Mouse (Mus musculus) C2C12 (cell line): ENCODE measurements around the gene Faf1. TPM values are rescaled to one million over a fixed set of nuclear protein-coding genes. Genes with fewer than 3 reads are reported as not detected.

Source experiments
- H3K27me3 ChIP-seq: one replicate; pipeline ENCODE4 v1.6.1; 2011; ENCODE audit not compliant: control insufficient read depth, insufficient read depth, insufficient read length
- H3K36me3 ChIP-seq: one replicate; pipeline ENCODE4 v1.6.1; 2011; ENCODE audit not compliant: control insufficient read depth, insufficient read depth
- H3K4me3 ChIP-seq: one replicate; pipeline ENCODE4 v1.5.1; 2011; ENCODE audit warnings: mild to moderate bottlenecking, control low read depth; ENCODE audit not compliant: poor library complexity, insufficient read depth, severe bottlenecking
- H3K79me2 ChIP-seq: one replicate; pipeline ENCODE4 v1.6.1; 2011; ENCODE audit not compliant: control insufficient read depth, insufficient read depth
- H3K79me3 ChIP-seq: one replicate; pipeline ENCODE4 v1.6.1; 2011; ENCODE audit warnings: low read depth, control low read depth
- H3ac ChIP-seq: one replicate; pipeline ENCODE3; 2011; ENCODE audit warnings: low read depth; ENCODE audit not compliant: control insufficient read depth, insufficient read length
- CEBPB ChIP-seq: IDR thresholded peaks from one replicate; pipeline ENCODE4 v1.6.1; 2011; ENCODE audit warnings: low read depth, mild to moderate bottlenecking, control low read depth, moderate library complexity
- CTCF ChIP-seq: IDR thresholded peaks from one replicate; pipeline ENCODE4 v1.5.1; 2011; ENCODE audit not compliant: control insufficient read depth, insufficient read depth, insufficient read length
- FOSL1 ChIP-seq: IDR thresholded peaks from one replicate; pipeline ENCODE4 v1.8.0; 2011; ENCODE audit warnings: mild to moderate bottlenecking, low read length; ENCODE audit not compliant: poor library complexity, insufficient read depth, severe bottlenecking
- MAX ChIP-seq: IDR thresholded peaks from one replicate; pipeline ENCODE4 v1.6.1; 2011; ENCODE audit warnings: mild to moderate bottlenecking, control low read depth
- MYOD1 ChIP-seq: IDR thresholded peaks from one replicate; pipeline ENCODE4 v1.6.1; 2011; ENCODE audit warnings: low read depth; ENCODE audit not compliant: control insufficient read depth, insufficient read length
- MYOG ChIP-seq: IDR thresholded peaks from one replicate; pipeline ENCODE4 v1.6.1; 2011; ENCODE audit not compliant: control insufficient read depth, insufficient read length; ENCODE audit errors: extremely low read depth
- USF1 ChIP-seq: IDR thresholded peaks from one replicate; pipeline ENCODE4 v1.6.1; 2011; ENCODE audit warnings: low read depth, mild to moderate bottlenecking, control low read depth, moderate library complexity
- polyA plus RNA-seq: library from polyadenylated mRNA; unstranded; fragments of >200 nt; fragmentation: generic; extraction: Trizol; gene quantifications from one replicate; pipeline ENCODE4 v1.2.1, GENCODE M21; 2012; ENCODE audit warnings: missing spikeins

The Faf1 gene
- polyA plus RNA-seq, 1 experiment = 21.4 TPM

DNA sequence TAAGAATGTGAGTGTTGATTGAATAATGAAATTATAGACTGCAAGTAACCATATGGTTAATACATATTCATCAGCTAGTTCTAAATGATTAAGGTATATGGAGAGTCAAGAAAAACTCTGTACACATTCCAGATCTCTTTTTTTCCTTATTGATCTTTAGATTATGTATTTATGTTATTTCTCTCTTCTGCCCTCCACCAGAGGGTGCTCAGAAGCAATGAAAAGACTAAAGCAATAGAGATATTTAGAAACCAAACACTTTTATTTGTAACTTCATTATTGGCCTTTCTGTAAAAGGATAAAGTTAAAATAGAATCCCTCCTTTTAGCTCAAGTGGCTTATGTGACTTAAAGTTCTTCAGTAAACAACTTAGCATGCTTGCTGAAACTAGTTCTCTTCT is 143.1 kb downstream of the Faf1 start:
- H3K4me3 ChIP-seq = no peak overlapping the region
- no peaks in the 10 kb centered on the region for H3K79me2 ChIP-seq
- no peaks in the 10 kb centered on the region for H3K36me3 ChIP-seq
- H3K27me3 ChIP-seq = no peaks in the 10 kb centered on the region
- no peaks in the 10 kb centered on the region for H3K79me3 ChIP-seq
- H3ac ChIP-seq = no peak overlapping the region
- TF ChIP-seq CTCF = no peak
- TF ChIP-seq FOSL1 = no peak
- TF ChIP-seq MYOD1 = no peak
- TF ChIP-seq USF1 = no peak
- TF ChIP-seq CEBPB = no peak
- no peak for TF ChIP-seq MYOG

DNA sequence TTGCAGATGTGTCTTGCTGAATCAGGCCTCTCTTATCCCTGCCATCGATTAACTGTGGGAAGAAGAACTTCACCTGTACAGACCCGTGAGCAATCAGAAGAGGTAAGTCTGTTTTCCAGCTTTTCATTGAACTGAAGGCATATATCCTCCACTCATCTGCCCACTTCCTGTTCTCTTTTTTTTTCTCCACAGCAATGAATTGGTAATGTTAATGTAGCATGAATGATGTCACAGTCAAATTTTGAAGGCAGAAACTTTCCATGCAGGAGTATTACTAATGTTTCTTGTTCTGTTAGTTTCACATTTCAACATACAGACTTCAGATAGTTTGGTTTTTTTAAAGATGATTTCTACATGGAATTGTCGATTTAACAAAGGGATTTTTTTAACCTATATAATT is 153.4 kb downstream of the Faf1 start:
- H3K79me2 ChIP-seq = no peaks in the 10 kb centered on the region
- no peak for TF ChIP-seq CTCF
- H3K4me3 ChIP-seq = no peak overlapping the region
- peaks cover 7% of the 10 kb centered on the region for H3K36me3 ChIP-seq
- H3K79me3 ChIP-seq = no peaks in the 10 kb centered on the region
- no peak overlapping the region for H3ac ChIP-seq
- no peaks in the 10 kb centered on the region for H3K27me3 ChIP-seq

GRCm38 (mm10) chr4:109857851-109858250 is 181.5 kb downstream of the Faf1 start:
- Histone ChIP-seq H3K36me3 (peaks cover 9% of the 10 kb centered on the region), H3K4me3 (no peak overlapping the region), H3ac (no peak overlapping the region), H3K79me3 (no peaks in the 10 kb centered on the region), H3K79me2 (no peaks in the 10 kb centered on the region), H3K27me3 (no peaks in the 10 kb centered on the region)
- TF ChIP-seq USF1 (no peak), MAX (no peak), MYOD1 (no peak), FOSL1 (no peak), CEBPB (no peak)

GRCm38 (mm10) chr4:109858571-109859392 is 182.4 kb downstream of the Faf1 start:
- H3K27me3 ChIP-seq = no peaks in the 10 kb centered on the region
- H3K4me3 ChIP-seq = no peak overlapping the region
- peaks cover 17% of the 10 kb centered on the region for H3K36me3 ChIP-seq
- H3K79me2 ChIP-seq = no peaks in the 10 kb centered on the region
- H3ac ChIP-seq = no peak overlapping the region
- no peaks in the 10 kb centered on the region for H3K79me3 ChIP-seq
- TF ChIP-seq MAX (no peak), USF1 (no peak), CTCF (no peak), FOSL1 (no peak), CEBPB (no peak), MYOG (no peak), MYOD1 (no peak)

GRCm38 (mm10) chr4:109859401-109859800 is 183.0 kb downstream of the Faf1 start:
- Histone ChIP-seq H3K4me3 (no peak overlapping the region), H3K79me3 (no peaks in the 10 kb centered on the region), H3K27me3 (no peaks in the 10 kb centered on the region), H3K36me3 (peaks cover 17% of the 10 kb centered on the region), H3ac (no peak overlapping the region), H3K79me2 (no peaks in the 10 kb centered on the region)
- TF ChIP-seq FOSL1 (no peak), USF1 (no peak), MYOG (no peak), MYOD1 (no peak), CTCF (no peak), MAX (no peak)

- Histone ChIP-seq H3K27me3 (no peaks in the 10 kb centered on the region), H3ac (no peak overlapping the region), H3K79me2 (no peaks in the 10 kb centered on the region), H3K79me3 (no peaks in the 10 kb centered on the region), H3K36me3 (peaks cover 20% of the 10 kb centered on the region), H3K4me3 (no peak overlapping the region)
- TF ChIP-seq MYOD1 = no peak
- no peak for TF ChIP-seq FOSL1
Measured at GRCm38 (mm10) chr4:109860256-109860655, 183.9 kb downstream of the Faf1 start.
